Mouse (Mus musculus) kidney, embryonic 15.5 days (tissue): ENCODE data around the gene Tarsl2. TPM values are rescaled to one million over a fixed set of nuclear protein-coding genes. Genes with fewer than 3 reads are reported as not detected.

Source experiments
- ATAC-seq: fragments of 200-750 bp; cut with Nextera tagmentation; replicated peaks from 2 replicates; pipeline ENCODE4 v1.8.0; 2017; ENCODE audit warnings: moderate TSS enrichment; ENCODE audit not compliant: low FRiP score
- H3K27ac ChIP-seq: fragments of 300-500 bp; sonication (generic); 2 replicates; pipeline ENCODE4 v1.5.1; 2015; ENCODE audit warnings: mild to moderate bottlenecking, inconsistent platforms
- H3K27me3 ChIP-seq: fragments of 300-500 bp; sonication (generic); 2 replicates; pipeline ENCODE4 v1.6.1; 2015; ENCODE audit warnings: inconsistent platforms
- H3K36me3 ChIP-seq: fragments of 300-500 bp; sonication (generic); 2 replicates; pipeline ENCODE4 v1.6.1; 2015; ENCODE audit warnings: inconsistent platforms
- H3K4me1 ChIP-seq: fragments of 300-500 bp; sonication (generic); 2 replicates; pipeline ENCODE4 v1.6.1; 2015; ENCODE audit warnings: inconsistent platforms
- H3K4me2 ChIP-seq: fragments of 300-500 bp; sonication (generic); 2 replicates; pipeline ENCODE4 v1.6.1; 2015; ENCODE audit warnings: moderate library complexity, mild to moderate bottlenecking, inconsistent platforms
- H3K4me3 ChIP-seq: fragments of 300-500 bp; sonication (generic); replicated peaks from 2 replicates; pipeline ENCODE4 v1.5.1; 2015; ENCODE audit warnings: mild to moderate bottlenecking, inconsistent platforms
- H3K9ac ChIP-seq: fragments of 300-500 bp; sonication (generic); 2 replicates; pipeline ENCODE4 v1.6.1; 2015; ENCODE audit warnings: mild to moderate bottlenecking, inconsistent platforms
- H3K9me3 ChIP-seq: fragments of 300-500 bp; sonication (generic); replicated peaks from 2 replicates; pipeline ENCODE4 v1.6.1; 2016; ENCODE audit warnings: inconsistent platforms
- WGBS: fragments of 180-500 bp; shearing (Covaris S2); methylation state at CpG from one replicate; pipeline ENCODE4 v1.1.7; 2015; ENCODE audit warnings: mixed read lengths; 5-methylcytosine and 5-hydroxymethylcytosine counted together
- polyA plus RNA-seq: library from polyadenylated mRNA; unstranded; fragments of >200 nt; fragmentation: Nextera tagmentation; extraction: Ambion mirVana; gene quantifications from 2 replicates; pipeline ENCODE4 v1.2.1, GENCODE M21; 2015

The Tarsl2 gene
- polyA plus RNA-seq, 1 experiment from 2014 or later: 11.1 TPM

DNA sequence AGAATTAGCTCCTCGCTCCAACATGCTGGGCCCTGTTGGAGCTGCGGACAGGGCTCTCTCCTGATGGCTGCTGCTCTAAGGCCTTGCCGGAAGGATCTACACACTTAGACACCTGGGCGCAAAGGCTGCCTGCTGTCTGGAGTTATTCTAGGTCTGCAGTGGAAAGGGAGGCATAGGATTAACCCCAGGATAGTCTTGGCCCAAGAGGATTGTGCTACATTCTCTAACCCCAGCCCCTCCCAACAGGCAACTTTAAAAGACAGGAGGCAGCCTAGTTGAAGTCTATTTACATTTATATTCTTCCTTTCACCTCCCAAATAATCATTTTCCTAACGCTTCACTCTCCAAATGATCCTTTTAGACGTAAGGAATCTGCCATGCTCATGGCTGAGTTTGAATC, 8.9 kb upstream of the Tarsl2 start:
- H3K27ac ChIP-seq: no peak overlapping the region
- no peaks in the 10 kb centered on the region for H3K4me1 ChIP-seq
- WGBS: 88% methylated on average over 6 of the region's 6 CpGs
- H3K4me2 ChIP-seq: no peak overlapping the region
- no peaks in the 10 kb centered on the region for H3K27me3 ChIP-seq
- no peak overlapping the region for H3K4me3 ChIP-seq
- H3K9me3 ChIP-seq: no peaks in the 10 kb centered on the region
- ATAC-seq: no peak
- no peak overlapping the region for H3K9ac ChIP-seq
- no peaks in the 10 kb centered on the region for H3K36me3 ChIP-seq

DNA sequence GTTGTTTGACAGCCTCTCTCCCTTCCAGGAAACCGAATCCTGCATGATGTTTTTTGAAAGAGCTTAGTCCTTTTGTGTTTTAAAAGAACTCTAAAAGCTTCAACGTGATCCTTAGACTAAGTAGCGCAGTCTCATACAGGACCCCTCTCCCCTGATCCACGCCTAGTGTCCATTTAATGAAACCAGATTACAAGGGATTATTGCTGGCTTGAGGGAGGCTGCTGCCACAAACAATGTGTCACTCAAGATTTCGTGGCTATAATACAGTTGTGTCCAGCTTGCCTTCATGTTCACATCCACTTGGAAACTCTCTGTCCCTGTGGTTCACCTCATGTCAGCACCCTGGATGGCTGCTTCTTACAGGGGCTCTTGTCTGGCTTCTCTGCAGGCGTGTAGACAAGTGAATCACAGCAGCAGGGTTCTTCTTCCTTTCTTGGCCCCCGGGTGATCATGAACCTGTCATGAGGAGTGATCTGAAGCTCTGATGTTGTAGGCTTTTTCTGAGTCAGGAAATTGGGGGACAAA, 8.3 kb upstream of the Tarsl2 start:
- Histone ChIP-seq H3K9ac (no peak overlapping the region), H3K27me3 (no peaks in the 10 kb centered on the region), H3K9me3 (no peaks in the 10 kb centered on the region), H3K27ac (no peak overlapping the region), H3K4me1 (no peaks in the 10 kb centered on the region), H3K4me3 (no peak overlapping the region), H3K36me3 (no peaks in the 10 kb centered on the region), H3K4me2 (no peak overlapping the region)
- ATAC-seq: no peak
- WGBS: 71% methylated on average over 7 of the region's 7 CpGs

DNA sequence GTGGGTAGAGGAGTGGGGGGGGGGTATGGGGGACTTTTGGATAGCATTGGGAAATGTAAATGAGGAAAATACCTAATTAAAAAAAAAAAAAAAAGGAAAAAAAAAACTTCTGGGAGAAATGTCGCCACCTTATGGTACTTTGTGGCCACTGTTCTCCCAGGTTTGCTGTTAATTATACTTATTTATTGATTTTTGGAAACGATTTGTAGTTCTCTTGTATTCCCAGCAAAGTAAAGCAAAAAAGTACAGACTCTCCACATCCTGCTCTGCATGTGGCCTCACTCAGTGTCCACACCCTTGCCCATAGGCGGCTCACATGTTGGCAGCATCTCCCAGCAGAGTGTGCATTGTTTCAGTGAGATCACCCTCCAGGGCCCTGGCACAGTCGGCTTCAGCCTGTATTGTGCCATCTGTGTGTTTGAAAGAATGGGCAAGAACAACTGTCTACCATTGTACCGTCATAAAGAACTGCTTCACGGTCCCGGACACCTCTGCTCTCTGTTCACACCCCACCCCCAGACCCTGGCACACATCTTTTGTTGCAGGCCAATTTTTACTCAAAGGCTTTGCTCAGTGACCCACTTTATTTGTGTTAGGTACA, 6.4 kb upstream of the Tarsl2 start:
- Histone ChIP-seq H3K4me2 (no peak overlapping the region), H3K4me3 (no peak overlapping the region), H3K9me3 (no peaks in the 10 kb centered on the region), H3K27ac (no peak overlapping the region), H3K9ac (no peak overlapping the region), H3K27me3 (peaks cover 8% of the 10 kb centered on the region; the same call in 1 of the 2 replicates), H3K36me3 (no peaks in the 10 kb centered on the region), H3K4me1 (no peaks in the 10 kb centered on the region)
- WGBS: 64% methylated on average over 7 of the region's 7 CpGs
- 0 out of 2 replicates have a peak, but pooled peaks have one; percentile 9 for ATAC-seq

DNA sequence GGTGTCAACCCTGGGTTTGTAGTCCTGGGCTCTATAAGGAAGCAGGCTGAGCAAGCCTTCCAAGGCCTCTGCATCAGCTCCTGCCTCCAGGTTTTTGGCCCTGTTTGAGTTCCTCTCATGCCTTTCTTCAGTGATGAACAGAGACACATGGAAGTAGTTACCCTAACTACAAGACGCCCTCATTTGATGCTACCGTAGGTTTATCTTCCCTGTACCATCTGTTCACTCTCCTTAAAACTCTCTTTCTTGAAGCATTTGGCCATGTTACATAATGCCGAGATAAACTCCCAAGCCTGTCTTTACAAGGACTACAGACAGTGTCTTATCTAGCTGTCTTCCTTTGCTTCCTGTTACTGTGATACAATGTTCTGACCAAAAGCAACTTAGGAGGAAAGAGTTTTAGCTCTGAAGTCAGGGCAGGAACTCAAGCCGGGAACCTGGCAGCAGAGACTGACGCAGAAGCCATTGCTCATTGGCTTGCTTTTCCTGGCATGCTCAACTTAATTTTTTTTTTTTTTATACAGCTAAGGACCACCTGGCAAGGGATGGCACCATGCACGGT, 4.8 kb upstream of the Tarsl2 start:
- H3K36me3 ChIP-seq: no peaks in the 10 kb centered on the region
- ATAC-seq: no peak

DNA sequence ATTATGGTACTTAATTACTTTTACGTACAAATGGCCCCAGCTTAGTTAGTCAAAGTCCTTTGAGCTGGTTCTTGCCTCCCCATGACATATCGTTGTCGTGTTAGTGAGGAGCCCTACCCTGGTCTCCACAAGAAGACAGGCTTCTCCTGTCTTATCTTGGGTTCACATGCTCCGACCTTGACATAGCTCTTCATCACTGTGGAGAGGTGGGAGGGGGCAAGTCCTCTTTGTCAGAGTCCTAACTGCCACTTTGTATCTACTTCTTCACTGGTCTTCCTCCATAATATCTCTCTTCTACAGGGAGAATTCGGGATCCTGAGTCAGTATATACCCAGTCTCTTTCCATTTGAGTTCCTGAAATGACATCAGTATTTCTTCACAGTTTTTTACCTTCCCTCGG, 4.0 kb upstream of the Tarsl2 start:
- Histone ChIP-seq H3K4me1 (peaks cover 15% of the 10 kb centered on the region), H3K4me2 (no peak overlapping the region), H3K27me3 (peaks cover 14% of the 10 kb centered on the region; the same call in 1 of the 2 replicates), H3K27ac (no peak overlapping the region), H3K9me3 (no peaks in the 10 kb centered on the region), H3K9ac (no peak overlapping the region), H3K36me3 (no peaks in the 10 kb centered on the region), H3K4me3 (no peak overlapping the region)
- no peak for ATAC-seq
- WGBS: 75% methylated on average over 6 of the region's 6 CpGs

More for the DNA sequence above, 4.8 kb upstream of the Tarsl2 start:
- H3K27ac ChIP-seq: no peak overlapping the region
- no peak overlapping the region for H3K9ac ChIP-seq
- H3K4me1 ChIP-seq: peaks cover 9% of the 10 kb centered on the region
- no peaks in the 10 kb centered on the region for H3K9me3 ChIP-seq
- H3K27me3 ChIP-seq: peaks cover 14% of the 10 kb centered on the region; the same call in 1 of the 2 replicates
- H3K4me2 ChIP-seq: no peak overlapping the region
- H3K4me3 ChIP-seq: no peak overlapping the region
- WGBS: 62% methylated on average over 6 of the region's 6 CpGs

DNA sequence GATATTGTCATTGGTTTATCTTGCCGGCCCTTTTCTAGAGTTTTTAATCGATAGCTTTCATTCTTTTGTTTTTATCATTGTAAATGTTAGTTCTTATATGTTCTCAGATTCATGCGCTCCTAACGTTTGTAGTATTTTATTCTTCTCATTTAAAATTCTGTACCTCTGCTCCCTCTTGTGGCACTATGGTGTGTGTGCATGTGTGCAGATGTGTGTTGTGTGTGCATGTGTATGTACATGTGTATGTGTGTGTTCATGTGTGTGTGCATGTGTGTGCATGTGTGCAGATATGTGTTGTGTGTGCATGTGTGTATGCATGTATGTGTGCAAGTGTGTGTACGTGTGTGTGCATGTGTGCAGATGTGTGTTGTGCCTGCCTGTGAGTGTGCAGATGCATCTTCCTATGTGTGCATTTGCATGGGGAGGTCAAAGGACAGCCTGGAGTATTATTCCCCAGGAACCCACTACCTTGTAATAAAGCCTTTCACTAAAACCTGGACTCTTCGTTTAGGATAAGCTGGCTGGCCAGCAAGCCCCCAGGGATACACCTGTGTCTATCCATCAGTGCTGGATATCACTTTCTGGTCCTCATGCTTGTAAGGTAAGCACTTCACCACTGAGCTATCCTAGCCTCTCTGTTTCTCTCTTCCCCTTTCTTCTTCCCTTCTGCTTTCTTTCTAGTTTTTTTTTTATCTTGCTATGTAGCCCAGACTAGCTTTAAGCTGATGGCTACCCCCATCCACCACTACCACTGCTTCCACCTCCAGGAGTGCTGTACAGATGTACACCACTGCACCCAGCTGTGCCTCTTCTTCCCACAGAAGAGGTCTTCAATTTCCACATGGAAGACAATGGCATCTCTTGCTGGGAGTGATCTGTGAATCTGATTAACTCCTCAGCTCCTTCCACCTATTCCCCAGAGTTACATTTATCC, 2.1 kb upstream of the Tarsl2 start:
- ATAC-seq: no peak
- 73% methylated on average over 6 of the region's 6 CpGs for WGBS

DNA sequence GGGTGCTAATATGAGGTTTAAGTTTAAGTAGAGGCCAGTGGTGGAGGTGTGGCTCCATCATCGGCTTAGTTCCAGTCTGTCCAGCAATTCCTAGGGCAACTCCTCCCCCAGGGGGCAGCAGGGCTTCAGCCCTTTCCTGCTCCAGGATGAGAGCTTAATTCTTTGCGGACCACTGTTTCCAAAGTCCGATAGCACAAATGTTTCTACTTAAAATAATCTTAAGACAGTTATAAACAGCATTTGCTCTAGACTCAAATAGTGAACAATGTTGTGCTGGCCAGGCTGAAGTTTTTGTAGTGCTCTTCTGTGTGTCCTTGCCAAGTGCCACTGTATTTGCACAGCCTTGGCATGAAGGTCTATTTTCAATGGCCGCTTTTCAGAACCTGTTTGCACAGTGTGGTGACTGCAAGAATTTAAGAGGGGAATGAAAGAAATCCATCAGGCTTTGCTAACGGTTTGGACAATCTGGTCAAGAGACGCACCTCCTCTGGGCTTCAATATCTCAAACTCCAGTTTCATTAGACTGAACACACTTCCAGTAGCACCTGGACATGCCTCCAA, 757 bp upstream of the Tarsl2 start:
- Histone ChIP-seq H3K4me1 (peaks cover 18% of the 10 kb centered on the region), H3K27ac (no peak overlapping the region)

More for the DNA sequence above, 2.1 kb upstream of the Tarsl2 start:
- no peak overlapping the region for H3K4me2 ChIP-seq
- peaks cover 18% of the 10 kb centered on the region for H3K4me1 ChIP-seq
- H3K9me3 ChIP-seq: no peaks in the 10 kb centered on the region
- H3K36me3 ChIP-seq: no peaks in the 10 kb centered on the region; the same call in 1 of the 2 replicates
- H3K9ac ChIP-seq: no peak overlapping the region
- H3K4me3 ChIP-seq: no peak overlapping the region
- H3K27me3 ChIP-seq: peaks cover 14% of the 10 kb centered on the region; the same call in 1 of the 2 replicates
- no peak overlapping the region for H3K27ac ChIP-seq

DNA sequence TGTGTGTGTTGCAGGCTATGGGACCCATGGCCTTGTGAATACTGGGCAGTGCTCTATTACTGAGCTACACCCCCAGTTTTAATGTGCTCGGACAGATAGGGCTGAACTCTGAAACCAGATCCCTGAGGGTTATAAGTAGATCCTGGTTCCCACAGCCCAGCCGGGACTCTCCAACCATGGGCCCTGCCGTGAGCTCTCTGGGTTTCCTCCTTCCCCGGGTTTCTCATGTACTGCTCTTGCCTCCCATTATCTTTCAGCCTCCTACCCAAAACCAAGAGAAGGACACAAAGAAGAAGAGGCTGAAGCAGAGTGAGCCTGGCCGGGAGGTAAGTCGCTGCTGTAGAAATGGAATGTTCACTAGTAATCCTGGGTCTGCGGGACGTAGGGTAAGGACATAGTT, 1.3 kb downstream of the Tarsl2 start:
- Histone ChIP-seq H3K27me3 (peaks cover 14% of the 10 kb centered on the region; the same call in 1 of the 2 replicates), H3K27ac (no peak overlapping the region), H3K9me3 (peaks cover 5% of the 10 kb centered on the region), H3K4me2 (no peak overlapping the region), H3K4me1 (peaks cover 18% of the 10 kb centered on the region), H3K9ac (no peak overlapping the region), H3K4me3 (0 out of 2 replicates have a peak overlapping the region, but pooled peaks have one; percentile 2), H3K36me3 (peaks cover 24% of the 10 kb centered on the region)
- no peak for ATAC-seq
- WGBS: 72% methylated on average over 8 of the region's 8 CpGs

More for the DNA sequence above, 757 bp upstream of the Tarsl2 start:
- Histone ChIP-seq H3K4me2 (peak overlapping the region; percentile 90), H3K9ac (no peak overlapping the region), H3K4me3 (peak overlapping the region; percentile 76), H3K27me3 (peaks cover 14% of the 10 kb centered on the region; the same call in 1 of the 2 replicates), H3K36me3 (peaks cover 10% of the 10 kb centered on the region), H3K9me3 (no peaks in the 10 kb centered on the region)
- 32% methylated on average over 6 of the region's 6 CpGs for WGBS
- 0 out of 2 replicates have a peak, but pooled peaks have one; percentile 0 for ATAC-seq

DNA sequence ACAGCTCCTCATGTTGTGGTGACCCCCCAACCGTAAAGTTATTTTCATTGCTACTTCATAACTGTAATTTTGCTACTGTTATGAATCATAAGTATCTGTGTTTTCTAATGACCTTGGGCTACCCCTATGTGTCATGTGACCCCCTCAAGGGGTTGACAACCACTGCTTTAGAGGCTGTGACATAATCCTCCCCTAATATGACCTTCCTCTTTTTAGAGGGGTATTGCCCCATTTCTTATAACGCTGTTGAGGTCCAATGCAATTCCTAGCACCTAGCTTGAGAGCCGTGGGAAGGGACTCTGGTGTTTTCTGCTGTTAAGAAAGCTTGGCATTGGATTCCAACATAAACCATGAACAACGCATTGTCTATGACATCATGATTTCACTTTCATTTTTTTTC, 6.0 kb downstream of the Tarsl2 start:
- H3K4me2 ChIP-seq: no peak overlapping the region
- no peaks in the 10 kb centered on the region for H3K27me3 ChIP-seq
- WGBS: 89% methylated on average over 4 of the region's 4 CpGs

DNA sequence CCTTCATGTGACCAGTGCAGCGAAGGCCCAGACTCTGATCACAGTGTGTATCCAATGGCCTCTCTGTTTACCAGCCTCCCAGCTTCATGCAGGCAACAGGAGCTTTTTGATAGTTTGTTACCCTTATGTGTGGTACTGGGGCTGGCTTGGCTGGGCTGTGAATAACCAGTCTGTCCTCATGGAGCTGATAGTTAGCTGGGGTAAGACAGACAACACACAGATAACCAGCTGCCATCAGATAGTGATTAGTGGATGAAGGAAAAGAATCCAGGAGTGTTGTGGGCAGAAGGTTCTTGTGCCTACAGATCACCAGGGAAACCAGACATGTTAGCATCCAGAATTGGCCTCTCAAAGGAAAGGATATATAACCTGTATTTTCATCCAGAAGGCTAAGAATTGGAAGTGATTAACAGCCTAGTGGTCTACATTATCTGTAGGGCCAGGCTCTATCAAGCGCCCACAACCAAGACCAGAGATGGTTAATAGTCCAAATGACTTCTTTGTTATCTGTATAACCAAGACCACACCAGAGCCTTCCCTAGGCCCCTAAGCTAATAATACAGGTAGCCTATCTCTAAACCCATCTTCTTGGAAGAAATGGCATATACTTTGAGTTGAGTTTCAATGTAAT, 12.9 kb downstream of the Tarsl2 start:
- Histone ChIP-seq H3K27me3 (no peaks in the 10 kb centered on the region), H3K36me3 (peaks cover 33% of the 10 kb centered on the region), H3K9me3 (no peaks in the 10 kb centered on the region), H3K4me3 (no peak overlapping the region), H3K4me1 (0 out of 2 replicates have a peak, but pooled peaks cover 1% of the 10 kb centered on the region), H3K27ac (no peak overlapping the region), H3K4me2 (no peak overlapping the region), H3K9ac (no peak overlapping the region)
- no peak for ATAC-seq
- 84% methylated on average over 2 of the region's 2 CpGs for WGBS

More for the DNA sequence above, 6.0 kb downstream of the Tarsl2 start:
- no peak overlapping the region for H3K27ac ChIP-seq
- 0 out of 2 replicates have a peak, but pooled peaks cover 3% of the 10 kb centered on the region for H3K4me1 ChIP-seq
- H3K9ac ChIP-seq: no peak overlapping the region
- ATAC-seq: no peak
- H3K36me3 ChIP-seq: peaks cover 49% of the 10 kb centered on the region
- H3K9me3 ChIP-seq: peaks cover 5% of the 10 kb centered on the region
- H3K4me3 ChIP-seq: no peak overlapping the region

DNA sequence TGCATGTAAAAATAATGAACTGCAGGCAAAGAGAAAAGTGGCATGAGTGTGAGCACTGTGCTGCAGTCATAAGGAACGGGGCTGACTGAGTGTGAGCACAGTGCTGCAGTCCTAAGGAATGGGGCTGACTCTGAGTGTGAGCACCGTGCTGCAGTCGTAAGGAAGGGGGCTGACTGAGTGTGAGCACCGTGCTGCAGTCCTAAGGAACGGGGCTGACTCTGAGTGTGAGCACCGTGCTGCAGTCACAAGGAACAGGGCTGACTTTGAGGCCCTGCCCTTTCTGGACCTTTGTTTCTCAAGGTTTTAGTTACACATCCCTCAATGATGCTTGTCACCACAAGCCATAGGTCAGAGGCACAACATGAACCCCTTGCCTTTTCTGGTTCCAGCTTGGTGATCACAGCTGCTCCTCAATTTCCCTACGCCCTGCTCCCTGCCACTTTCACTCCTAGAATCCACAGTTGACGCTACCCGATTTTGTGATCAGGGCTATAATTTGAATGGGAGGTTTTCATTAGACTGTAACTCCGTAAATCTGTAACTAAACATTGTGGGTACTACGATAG, 18.6 kb downstream of the Tarsl2 start:
- H3K4me1 ChIP-seq: peaks cover 11% of the 10 kb centered on the region; the same call in 1 of the 2 replicates
- no peaks in the 10 kb centered on the region for H3K27me3 ChIP-seq
- 41% methylated on average over 11 of the region's 11 CpGs for WGBS
- peaks cover 24% of the 10 kb centered on the region for H3K36me3 ChIP-seq
- ATAC-seq: peak; percentile 87
- peak overlapping the region; percentile 30 for H3K4me2 ChIP-seq
- H3K9ac ChIP-seq: no peak overlapping the region; the same call in 1 of the 2 replicates
- peak overlapping the region; percentile 54 for H3K27ac ChIP-seq
- H3K4me3 ChIP-seq: no peak overlapping the region
- no peaks in the 10 kb centered on the region for H3K9me3 ChIP-seq
